Mouse (Mus musculus): Measurements from ENCODE around the gene Tmod4.

Gene Tmod4

DNA sequence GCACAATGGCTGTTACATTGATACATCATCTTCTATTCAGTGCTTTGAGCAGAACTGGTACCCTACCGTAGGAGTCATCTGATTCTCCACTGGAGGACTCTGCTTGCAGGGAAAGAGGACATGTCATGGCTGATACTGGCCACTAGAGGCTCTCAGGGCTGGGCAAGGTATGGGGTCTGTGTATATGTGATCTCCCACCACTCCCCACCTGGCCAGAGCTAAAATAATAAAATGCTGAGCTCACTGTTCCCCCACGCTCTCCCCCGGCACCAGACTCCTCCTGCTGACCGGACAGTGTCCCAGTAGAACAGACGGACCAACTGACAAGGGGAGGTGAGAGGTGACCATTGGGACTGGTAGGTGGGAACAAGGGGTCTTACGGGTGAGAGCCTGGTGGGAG is at the start of gene Tmod4:
TSS of gene Tmod4 (plus strand) at position 231 of the 400 bp plus-strand sequence.
- TF ChIP-seq GATA4 (IDR thresholded peaks at IDR 0.05; ENCODE audit: insufficient replicate concordance, low read length) = no peak

DNA sequence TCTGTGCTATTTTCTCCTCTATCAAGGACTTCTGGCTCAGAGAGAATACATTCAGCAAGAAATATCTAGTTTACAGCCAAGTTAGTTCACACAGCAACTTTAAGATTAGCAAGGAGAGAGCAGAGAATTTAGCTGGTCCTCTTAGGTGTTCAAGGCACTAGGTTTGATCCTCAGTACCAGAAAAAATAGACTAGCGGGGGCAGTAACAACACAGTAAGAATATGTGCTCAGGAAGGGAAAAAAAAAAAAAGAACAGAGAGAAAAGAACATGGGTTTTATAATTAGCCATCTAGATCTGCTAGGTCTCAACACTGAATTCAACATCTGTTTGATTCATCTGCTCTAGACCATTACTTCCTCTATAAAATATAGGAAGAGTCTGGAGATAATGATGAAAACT is 36.2 kb upstream of the Tmod4 start:
- no peak for TF ChIP-seq GATA4 (IDR thresholded peaks at IDR 0.05; ENCODE audit: insufficient replicate concordance, low read length)

DNA sequence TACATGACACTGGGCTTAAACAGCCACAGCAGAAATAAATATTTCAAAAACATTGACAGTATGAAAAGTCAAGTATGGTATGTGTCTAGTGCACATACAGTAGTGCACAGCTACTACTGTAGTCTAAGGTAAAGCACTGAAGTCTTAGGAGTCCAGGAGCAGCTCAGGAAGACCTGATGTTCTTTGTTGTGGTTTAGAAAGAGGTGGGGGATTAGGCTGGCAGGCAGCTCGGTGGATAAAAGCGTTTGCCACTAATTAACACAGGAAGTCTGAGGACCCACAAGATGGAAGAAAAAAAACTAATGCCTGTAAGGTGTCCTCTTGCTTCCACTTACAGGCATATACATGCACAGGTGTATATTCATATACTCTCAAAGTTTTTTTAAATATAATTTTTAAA is 23.4 kb upstream of the Tmod4 start:
- TF ChIP-seq GATA4 (IDR thresholded peaks at IDR 0.05; ENCODE audit: insufficient replicate concordance, low read length) = no peak

DNA sequence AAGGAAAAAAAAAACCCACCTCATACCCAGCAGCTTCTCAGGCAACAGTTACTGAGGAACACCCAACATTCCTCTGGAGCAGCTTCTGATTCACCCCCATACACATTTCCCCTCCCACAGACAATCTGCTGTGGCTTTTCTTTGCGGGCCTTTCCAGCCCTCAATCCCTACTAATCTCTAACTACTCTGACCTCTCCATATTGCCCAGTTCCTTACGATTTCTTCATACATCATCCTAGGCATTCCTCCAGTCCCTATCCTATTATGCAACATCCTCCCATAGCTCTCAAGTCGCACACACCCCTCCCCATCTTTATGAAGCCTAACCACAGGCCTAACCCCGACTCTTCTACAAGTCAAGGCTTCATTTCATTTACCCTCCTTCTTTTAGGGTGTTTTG is 19.2 kb upstream of the Tmod4 start:
- no peak for TF ChIP-seq GATA4 (IDR thresholded peaks at IDR 0.05; ENCODE audit: insufficient replicate concordance, low read length)

DNA sequence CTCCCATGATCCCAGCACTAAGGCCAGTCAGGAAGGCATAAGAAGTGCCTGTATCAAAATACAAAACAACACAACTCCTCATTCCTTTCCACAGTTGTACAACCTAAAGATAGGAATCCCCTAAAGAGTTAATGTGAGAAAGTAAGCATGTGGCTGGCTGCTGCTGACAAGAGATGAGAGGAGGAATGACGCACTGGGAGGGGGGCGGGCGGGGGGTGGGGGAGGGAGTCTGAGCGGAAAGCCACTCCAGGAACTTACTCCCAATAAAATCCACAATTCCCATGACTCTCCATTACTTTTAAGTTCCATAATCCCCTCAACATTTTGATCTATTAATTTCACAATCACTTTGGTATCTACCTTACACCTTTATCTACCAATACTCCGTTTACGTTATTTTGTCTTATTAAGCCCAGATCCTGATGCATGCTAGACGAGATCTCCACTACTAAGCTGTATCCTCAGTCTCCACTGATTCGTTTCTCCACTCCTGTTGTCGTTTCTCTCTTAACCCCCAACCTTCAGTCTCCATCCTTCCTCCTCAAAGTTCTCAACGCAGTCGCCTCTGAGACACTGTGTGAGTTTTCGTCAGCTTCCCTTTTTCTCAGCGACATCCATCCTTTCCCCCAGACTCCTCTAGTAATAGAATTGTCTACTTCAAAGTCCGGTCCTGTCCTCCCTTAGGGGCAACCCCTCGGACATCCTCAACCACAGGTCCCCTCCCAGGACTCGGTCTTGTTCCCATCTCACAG is 18.5 kb upstream of the Tmod4 start:
- TF ChIP-seq GATA4 (IDR thresholded peaks at IDR 0.05; ENCODE audit: insufficient replicate concordance, low read length) = no peak

DNA sequence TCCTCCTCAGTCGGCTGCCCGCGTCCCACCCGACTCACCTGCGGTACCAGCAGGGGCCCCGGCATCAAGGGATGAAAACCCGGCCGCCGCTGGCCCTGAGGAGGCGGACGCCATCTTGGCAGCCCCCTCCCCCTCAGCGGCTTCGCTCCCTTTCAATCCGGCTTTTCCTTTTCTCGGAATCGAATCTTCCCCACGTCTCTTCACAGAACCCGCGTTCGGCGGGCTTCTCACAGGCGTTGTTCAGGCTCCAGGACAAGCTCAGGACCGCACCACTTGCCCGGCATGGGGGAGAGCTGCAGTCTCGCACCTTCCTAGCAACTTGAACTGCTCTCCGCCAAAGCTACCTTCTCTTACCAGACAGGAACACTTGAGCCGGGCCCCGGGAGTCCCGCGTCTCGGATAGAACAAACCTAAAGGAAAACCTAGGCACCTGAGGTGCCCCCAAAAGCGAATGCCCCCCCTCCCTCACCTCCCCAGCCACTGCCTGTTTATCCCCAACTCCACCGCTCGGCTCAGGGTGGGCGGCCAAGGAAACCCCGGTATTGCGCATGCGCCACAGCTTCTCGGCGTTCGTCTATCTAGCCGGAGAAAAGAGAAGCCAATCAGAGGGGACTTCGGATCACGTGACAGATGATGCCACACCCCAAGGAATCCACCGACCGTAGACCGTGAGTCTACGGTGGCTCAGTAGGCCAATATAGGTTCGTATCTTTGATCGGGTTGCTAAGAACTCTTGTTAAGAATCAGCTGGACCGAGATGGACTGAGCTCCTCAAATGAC is 17.7 kb upstream of the Tmod4 start, which contains the start of gene Pip5k1a:
TSS of gene Pip5k1a (minus strand) at position 593 of the 780 bp plus-strand sequence.
- TF ChIP-seq GATA4 (IDR thresholded peaks at IDR 0.05; ENCODE audit: insufficient replicate concordance, low read length) = peak; percentile 86; the same call in 1 of the 2 replicates

DNA sequence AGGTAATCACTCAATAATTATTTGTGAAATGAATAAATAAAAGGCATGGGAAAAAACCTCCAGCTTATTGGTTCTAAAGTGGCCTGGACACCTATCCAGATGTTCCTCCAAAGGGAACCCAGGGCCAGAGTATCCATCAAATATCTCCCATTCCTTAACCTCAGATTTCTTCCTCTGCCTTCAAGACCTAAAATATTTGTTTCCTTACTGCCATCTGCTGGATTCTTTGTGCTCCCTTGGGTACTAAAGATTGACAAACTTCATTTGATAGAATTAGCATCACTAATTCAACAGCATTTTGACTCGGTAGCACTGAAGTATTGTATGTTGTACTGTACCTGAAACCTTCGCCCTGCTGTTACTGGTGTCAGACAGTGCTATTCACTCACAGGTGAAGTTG is 16.4 kb upstream of the Tmod4 start:
- TF ChIP-seq GATA4 (IDR thresholded peaks at IDR 0.05; ENCODE audit: insufficient replicate concordance, low read length) = no peak

DNA sequence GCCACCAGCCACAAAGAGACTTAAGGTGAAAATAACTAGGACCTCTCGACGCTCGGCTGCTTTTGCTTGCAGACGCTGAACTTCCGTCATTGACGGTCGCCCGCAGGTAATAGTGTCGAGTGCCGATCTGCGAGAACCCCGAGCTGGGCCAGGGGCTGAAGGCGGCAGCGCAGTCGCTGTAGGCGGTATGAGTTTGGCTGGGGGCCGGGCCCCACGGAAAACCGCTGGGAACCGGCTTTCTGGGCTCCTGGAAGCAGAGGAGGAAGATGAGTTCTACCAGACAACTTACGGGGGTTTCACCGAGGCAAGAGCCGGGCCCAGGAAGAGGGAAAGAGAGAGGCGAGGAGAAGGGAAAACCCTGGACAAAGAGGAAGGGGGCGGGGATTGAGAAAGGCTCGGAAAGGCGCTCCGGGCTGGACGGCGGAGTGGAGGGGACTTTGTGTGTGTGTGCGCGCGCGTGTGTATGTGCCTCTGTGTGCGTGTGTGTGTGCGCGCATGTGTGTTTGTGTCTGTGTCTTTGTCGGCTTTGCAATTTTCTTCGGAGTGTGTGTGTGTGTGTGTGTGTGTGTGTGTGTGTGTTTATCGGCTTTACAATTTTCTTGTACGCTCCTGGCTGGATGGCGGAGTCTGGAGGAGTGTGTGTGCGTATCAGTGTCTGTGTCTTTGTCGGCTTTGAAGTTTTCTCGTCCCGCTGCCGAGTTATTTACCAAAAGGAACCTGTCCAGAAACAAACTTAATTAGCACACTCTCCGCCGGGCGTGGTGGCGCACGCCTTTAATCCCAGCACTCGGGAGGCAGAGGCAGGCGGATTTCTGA is 13.2 kb upstream of the Tmod4 start, which contains the start of gene Vps72:
TSS of gene Vps72 (plus strand) at position 112 of the 816 bp plus-strand sequence.
- peak; percentile 3; the same call in 1 of the 2 replicates for TF ChIP-seq GATA4 (IDR thresholded peaks at IDR 0.05; ENCODE audit: insufficient replicate concordance, low read length)

DNA sequence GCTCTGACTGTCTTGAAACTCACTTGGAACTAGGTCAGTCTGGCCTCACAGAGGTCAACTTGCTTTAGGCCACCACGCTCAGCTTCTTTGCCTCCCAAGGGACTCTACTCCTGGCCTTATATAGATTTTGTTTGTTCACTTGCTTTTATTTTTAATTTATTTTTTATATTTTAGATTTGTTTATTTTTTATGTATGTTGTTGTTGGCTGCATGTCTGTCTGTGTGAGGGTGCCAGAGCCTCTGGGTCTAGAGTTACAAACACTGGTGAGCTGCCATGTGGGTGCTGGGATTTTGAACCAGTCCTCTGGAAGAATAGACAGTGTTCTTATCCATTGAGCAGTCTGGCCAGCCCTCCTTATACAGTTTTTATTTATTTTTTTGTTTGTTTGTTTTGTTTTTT is 11.5 kb upstream of the Tmod4 start:
- no peak for TF ChIP-seq GATA4 (IDR thresholded peaks at IDR 0.05; ENCODE audit: insufficient replicate concordance, low read length)

DNA sequence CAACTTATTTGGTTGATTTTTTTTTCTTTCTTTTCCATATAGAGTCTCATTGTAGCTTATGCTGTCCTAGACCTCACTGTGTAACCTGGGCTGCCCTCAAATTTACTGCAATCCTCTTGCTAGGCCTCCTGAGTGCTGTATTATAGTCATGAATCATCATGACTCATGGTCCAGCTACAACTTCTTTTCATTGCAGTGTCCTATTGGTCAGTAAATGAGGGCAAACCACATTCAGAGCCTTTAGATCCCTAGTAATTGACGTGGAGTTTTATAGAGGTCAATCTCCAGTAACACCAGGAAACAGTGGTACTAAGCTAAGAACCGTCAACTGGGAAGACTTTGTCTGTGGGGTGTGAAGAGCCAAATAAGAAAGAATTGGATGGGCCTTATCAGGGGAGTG is 6.5 kb upstream of the Tmod4 start:
- TF ChIP-seq GATA4 (IDR thresholded peaks at IDR 0.05; ENCODE audit: insufficient replicate concordance, low read length) = no peak

DNA sequence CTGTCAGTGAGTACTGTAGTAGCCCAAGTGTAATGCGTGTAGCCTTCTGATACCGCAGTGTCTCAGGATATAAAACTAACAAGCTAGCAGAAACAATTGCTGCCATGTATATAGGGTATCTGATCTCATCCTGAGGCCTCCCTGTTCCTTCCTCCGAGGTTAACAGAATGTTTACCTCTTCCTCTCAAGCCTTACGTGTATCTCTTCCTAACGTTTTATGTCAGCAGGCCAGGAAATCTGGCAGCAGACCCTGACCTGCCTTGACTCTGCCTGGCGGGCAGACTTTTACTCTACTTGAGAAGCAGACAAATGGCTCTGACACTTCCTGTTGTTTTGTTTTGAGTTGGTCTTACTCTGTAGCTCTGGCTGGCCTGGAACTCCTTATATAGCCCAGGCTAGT is 2.7 kb upstream of the Tmod4 start:
- peak; percentile 55; the same call in 1 of the 2 replicates for TF ChIP-seq GATA4 (IDR thresholded peaks at IDR 0.05; ENCODE audit: insufficient replicate concordance, low read length)

DNA sequence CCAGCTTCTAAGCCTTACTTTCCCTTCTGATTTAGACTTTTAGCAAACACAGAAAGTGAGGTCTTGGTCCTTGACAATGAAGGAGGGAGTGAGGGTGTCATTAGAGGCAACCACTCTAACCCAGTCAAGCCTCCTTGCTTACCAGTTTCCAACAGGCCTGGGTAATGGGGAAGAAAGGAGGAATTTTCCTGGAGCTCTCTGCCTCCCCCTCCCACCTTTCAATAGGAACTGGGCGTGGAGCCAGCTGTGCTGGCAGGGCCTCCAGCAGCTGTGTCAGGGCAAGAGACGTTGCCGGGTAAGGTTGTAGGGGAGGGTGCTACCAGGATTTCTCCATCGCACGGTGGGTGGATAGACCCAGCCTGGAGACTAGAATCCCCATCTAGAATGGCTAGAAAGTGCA is 696 bp downstream of the Tmod4 start:
- TF ChIP-seq GATA4 (IDR thresholded peaks at IDR 0.05; ENCODE audit: insufficient replicate concordance, low read length) = no peak

DNA sequence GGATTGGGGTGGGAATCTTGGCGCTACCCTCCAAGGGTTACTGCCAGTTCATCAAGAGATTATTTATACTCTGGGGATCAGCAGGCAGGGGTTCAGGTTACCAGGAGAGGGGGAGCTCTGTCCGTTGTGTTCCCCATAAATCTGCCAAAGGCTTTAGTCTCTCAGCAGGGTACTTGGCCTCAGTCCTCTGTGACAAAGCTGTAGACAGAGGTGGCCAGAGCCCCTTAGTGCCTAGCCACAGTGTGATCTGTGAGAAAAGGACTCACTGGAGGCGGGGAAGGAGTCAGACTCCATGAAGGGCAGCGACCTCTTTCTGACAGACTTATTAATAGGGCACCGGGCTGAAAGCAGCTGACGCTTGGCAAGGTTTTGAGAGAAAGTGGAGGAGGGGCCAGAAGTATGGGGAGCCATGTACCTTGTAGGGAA is 5.0 kb downstream of the Tmod4 start:
- no peak for TF ChIP-seq GATA4 (IDR thresholded peaks at IDR 0.05; ENCODE audit: insufficient replicate concordance, low read length)

DNA sequence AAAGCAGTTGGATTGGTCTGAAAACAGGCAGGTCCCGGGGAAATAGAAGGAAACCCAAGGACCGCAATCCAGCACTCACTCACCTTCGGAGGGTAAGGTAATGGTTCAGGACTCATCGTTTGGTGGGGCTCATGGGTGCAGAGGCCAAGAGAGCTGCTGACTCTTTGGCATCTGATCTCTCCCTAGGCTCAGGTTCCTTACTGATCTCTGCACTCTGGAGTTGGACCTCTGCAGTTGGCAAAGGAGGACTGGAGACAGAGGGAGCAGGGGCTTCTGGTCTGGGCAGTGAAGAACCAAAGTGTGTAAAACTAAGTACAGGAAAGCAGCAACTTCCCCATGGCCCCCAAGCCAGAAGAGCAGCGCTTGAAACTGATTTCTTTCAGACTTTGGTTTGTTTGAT is 5.8 kb downstream of the Tmod4 start:
- TF ChIP-seq GATA4 (IDR thresholded peaks at IDR 0.05; ENCODE audit: insufficient replicate concordance, low read length) = no peak

DNA sequence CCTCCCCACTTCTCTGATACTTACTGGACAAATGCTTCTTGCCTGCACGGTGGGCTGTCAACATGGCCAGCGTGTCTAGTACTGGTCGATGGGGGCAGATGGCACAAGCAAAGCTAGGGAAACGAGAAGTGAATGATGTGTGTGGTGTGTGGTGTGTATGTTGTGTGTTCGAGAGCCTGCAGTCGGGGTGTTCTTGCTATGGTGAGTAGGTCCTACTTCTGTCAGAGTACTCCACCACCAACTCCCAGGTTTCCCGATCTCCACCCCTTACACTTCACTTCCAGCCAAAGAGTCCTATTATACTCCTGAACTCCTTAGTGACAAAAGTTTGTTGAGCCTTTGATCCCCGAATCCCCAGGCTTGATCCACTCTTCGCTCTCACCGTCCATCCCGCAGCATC is 8.9 kb downstream of the Tmod4 start:
- TF ChIP-seq GATA4 (IDR thresholded peaks at IDR 0.05; ENCODE audit: insufficient replicate concordance, low read length) = no peak

All from liver, adult (tissue).